Mouse (Mus musculus): ENCODE measurements around the gene Atp5j2. TPM values are rescaled to one million over a fixed set of nuclear protein-coding genes. Genes with fewer than 3 reads are reported as not detected.
A peak's percentile ranks its signal among the peaks of the same experiment; 100 is the strongest.

Atp5j2 gene
- polyA plus RNA-seq, 1 experiment from 2014 or later, result 793 TPM

DNA sequence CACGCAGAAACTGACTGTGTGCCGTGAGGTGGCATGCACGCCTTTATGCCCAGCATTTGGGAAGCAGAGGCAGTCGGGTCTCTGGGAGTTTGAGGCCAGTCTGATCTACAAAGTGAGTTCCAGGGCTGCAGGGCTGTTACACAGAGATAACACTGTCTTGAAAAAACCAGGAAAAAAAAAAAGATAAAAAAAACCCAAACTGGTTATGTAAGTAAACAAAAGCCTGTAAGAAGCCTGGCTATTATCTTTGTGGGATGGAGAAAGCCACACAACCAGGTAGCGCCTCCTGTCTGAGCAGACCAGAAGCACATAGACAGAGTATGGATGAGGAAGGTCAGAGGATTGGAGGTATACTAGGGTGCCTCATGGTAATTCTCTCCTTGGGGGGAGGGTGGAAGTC lies 39.2 kb downstream of the Atp5j2 start:
- H3K4me1 ChIP-seq, result no peaks in the 10 kb centered on the region
- H3K4me2 ChIP-seq, result no peak overlapping the region
- 96% methylated on average over 5 of the region's 5 CpGs for WGBS
- no peak for ATAC-seq (ENCODE audit: low FRiP score)
- no peak overlapping the region for H3K4me3 ChIP-seq (replicated peaks)
- H3K9me3 ChIP-seq (replicated peaks), result no peaks in the 10 kb centered on the region
- no peak overlapping the region for H3K27ac ChIP-seq (replicated peaks)
- H3K9ac ChIP-seq (replicated peaks), result no peak overlapping the region
- no peaks in the 10 kb centered on the region for H3K27me3 ChIP-seq (replicated peaks)
- H3K36me3 ChIP-seq, result peaks cover 88% of the 10 kb centered on the region

DNA sequence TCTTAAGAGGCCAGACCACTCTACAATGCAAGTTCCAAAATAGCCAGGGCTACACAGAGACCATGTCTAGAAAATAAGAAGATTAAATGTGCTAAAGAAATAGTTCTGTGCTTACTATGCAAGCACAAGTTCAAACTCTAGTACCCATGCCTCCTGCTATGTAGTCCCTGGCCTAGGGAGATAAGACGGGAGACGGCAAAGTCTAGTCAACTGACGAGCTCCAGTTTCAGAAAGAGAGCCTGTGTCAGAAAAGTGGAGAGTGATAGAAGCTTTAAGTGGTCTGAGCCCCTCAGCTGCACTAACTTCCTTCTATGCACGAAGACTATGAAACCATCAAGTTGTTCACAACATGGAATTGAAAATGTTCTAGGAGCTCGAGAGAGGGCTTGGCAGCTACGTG lies 42.6 kb downstream of the Atp5j2 start:
- H3K4me2 ChIP-seq, result no peak overlapping the region
- no peaks in the 10 kb centered on the region for H3K9me3 ChIP-seq (replicated peaks)
- no peak overlapping the region for H3K4me3 ChIP-seq (replicated peaks)
- H3K9ac ChIP-seq (replicated peaks), result no peak overlapping the region
- ATAC-seq (ENCODE audit: low FRiP score), result no peak
- H3K27me3 ChIP-seq (replicated peaks), result no peaks in the 10 kb centered on the region
- H3K27ac ChIP-seq (replicated peaks), result no peak overlapping the region
- no peaks in the 10 kb centered on the region for H3K4me1 ChIP-seq
- 93% methylated on average over 6 of the region's 6 CpGs for WGBS
- peaks cover 98% of the 10 kb centered on the region for H3K36me3 ChIP-seq

DNA sequence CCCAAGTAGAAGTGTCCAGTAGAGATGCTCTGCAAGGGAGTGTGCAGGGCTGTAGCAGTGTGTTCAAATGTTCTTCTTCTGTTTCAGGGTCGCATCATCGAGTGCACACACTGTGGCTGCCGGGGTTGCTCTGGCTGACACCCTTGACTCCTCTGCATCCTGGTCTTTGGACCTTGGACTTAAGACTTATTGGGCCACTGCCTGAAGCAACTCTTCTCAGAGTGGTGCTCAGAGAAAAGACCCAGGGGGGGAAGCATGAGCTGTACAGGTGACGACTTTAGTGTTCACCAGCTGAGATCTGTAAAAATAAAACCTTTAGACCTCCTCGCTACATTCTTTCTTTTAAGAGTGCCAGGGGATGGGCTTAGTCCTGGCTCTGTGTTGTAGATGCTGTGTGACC lies 44.1 kb downstream of the Atp5j2 start:
- no peak overlapping the region for H3K4me2 ChIP-seq
- no peak overlapping the region for H3K9ac ChIP-seq (replicated peaks)
- no peaks in the 10 kb centered on the region for H3K9me3 ChIP-seq (replicated peaks)
- H3K27ac ChIP-seq (replicated peaks), result no peak overlapping the region
- H3K4me1 ChIP-seq, result no peaks in the 10 kb centered on the region
- 88% methylated on average over 5 of the region's 5 CpGs for WGBS
- peaks cover 98% of the 10 kb centered on the region for H3K36me3 ChIP-seq
- no peak for ATAC-seq (ENCODE audit: low FRiP score)
- no peak overlapping the region for H3K4me3 ChIP-seq (replicated peaks)
- no peaks in the 10 kb centered on the region for H3K27me3 ChIP-seq (replicated peaks)

DNA sequence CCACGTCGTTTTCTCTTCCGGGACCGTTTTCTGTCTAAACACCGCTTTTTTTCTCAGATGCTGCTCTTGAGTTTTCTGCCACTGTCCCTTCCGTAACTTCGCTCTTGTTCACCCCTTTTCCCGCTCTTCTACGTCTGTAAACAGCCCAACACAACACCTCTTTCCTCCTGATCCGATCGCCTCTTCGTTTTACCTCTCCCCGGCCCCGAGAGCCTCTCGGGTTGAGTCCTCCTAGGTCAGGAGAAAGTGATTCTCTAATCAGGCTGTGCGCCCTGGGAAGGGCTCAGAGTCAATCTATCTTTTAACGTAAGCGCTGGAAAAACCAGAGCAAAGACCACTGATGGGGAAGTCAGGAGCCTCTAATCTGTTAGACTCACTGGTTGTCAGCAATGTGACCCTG lies 51.3 kb downstream of the Atp5j2 start:
- peaks cover 40% of the 10 kb centered on the region for H3K4me1 ChIP-seq
- H3K27ac ChIP-seq (replicated peaks), result peak overlapping the region; percentile 99
- H3K9ac ChIP-seq (replicated peaks), result peak overlapping the region; percentile 94
- under 1% methylated on average over 18 of the region's 18 CpGs for WGBS
- peak overlapping the region; percentile 81 for H3K4me2 ChIP-seq
- no peaks in the 10 kb centered on the region for H3K27me3 ChIP-seq (replicated peaks)
- peaks cover 52% of the 10 kb centered on the region for H3K36me3 ChIP-seq
- H3K9me3 ChIP-seq (replicated peaks), result no peaks in the 10 kb centered on the region
- H3K4me3 ChIP-seq (replicated peaks), result peak overlapping the region; percentile 99
- ATAC-seq (ENCODE audit: low FRiP score), result no peak

DNA sequence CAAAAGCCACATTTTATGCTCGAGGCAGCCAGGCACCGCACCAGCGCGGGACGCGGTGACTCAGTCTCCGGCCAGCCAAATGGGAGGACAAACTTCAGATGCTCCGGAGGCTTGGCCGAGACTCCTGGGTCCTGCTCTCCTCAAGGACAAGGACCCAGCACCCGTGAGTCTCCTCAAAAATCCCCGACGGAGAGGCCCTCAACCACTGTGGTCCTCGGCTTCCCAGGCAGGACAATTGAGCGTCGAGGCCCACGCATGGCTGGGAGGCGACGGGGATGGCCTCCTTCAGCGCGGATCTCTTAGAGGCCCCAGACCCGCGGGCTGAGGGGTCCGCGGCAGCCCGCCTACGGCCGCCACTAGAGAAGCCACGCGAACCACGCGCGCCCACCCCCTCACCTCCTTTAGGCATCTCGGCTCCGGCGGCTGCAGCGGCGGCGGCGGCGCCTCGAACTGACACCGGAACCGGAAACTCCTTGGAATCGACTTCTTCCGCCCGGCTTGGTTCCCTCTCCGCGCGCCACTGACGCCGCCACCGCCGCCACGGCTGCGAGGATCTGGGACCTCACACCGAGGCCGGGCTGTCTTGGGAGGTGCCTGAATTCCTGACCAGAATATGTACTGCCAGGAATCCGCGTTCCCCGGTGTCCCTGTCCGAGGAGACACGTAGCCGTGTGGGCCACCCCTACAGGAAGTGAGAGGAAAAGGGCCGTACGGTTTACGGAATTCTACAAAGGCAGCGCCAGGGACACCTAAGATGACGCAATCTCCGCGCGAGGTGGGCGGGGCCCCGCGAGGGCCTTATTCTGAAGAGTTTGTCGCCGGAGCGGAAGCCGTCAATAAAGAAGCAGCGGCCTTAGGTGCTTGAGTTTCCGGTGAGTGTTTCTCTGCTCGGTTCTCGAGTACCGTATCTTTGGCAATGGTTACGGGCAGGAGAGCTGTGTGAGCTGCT lies 52.0 kb downstream of the Atp5j2 start, which contains the start of the genes Pdap1 and Bud31:
Gene Pdap1 (minus strand): TSS at position 668 of the 949 bp plus-strand sequence.
Gene Bud31 (plus strand): TSS at position 792 of the 949 bp plus-strand sequence.
- Histone ChIP-seq H3K9ac (replicated peaks) (peak within 1 kb of the TSS; percentile 94), H3K4me2 (peak within 1 kb of the TSS; percentile 81), H3K27me3 (replicated peaks) (no peaks in the 10 kb centered on the region), H3K4me1 (peaks cover 40% of the 10 kb centered on the region), H3K4me3 (replicated peaks) (peak within 1 kb of the TSS; percentile 99), H3K27ac (replicated peaks) (peak within 1 kb of the TSS; percentile 99), H3K36me3 (peaks cover 51% of the 10 kb centered on the region), H3K9me3 (replicated peaks) (no peaks in the 10 kb centered on the region)
- peak; percentile 93 for ATAC-seq (ENCODE audit: low FRiP score)
- under 1% methylated on average over 71 of the region's 84 CpGs for WGBS

DNA sequence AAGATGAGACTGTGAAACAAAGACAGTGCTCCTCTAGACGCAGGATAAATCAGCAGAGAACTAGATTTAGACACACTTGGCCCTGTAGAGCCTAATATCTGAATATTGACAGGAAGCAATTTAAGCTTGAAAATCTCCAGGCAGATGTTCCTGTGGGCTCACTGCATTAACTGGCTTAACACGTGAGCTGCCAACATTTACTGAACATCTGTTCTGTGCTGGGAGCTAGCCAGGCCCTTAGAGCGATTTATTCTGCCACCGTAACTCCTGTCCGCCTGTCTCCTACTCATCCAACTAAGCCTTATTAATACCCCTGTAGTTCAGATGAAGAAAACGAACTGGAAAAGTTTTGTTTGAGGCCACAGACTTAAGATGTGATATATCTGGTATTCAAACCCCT lies 53.0 kb downstream of the Atp5j2 start:
- Histone ChIP-seq H3K27ac (replicated peaks) (peak overlapping the region; percentile 99; the same call in 1 of the 2 replicates), H3K4me3 (replicated peaks) (peak overlapping the region; percentile 99), H3K27me3 (replicated peaks) (no peaks in the 10 kb centered on the region), H3K9me3 (replicated peaks) (no peaks in the 10 kb centered on the region), H3K4me1 (peaks cover 40% of the 10 kb centered on the region), H3K4me2 (peak overlapping the region; percentile 81), H3K36me3 (peaks cover 52% of the 10 kb centered on the region), H3K9ac (replicated peaks) (peak overlapping the region; percentile 94)
- 18% methylated on average over 6 of the region's 6 CpGs for WGBS
- ATAC-seq (ENCODE audit: low FRiP score), result no peak

Other genes with a start within 250 kb of the Atp5j2 start
- 22.4 and 23.7 TPM in 2 replicates for gene Smurf1, start 226.2 kb downstream of the Atp5j2 start, polyA plus RNA-seq (2015; fragmentation: Nextera tagmentation; extraction: Ambion mirVana)
- gene Gm4871, start 159.3 kb downstream of the Atp5j2 start, polyA plus RNA-seq (2015; fragmentation: Nextera tagmentation; extraction: Ambion mirVana), result not detected in 2 replicates
- not detected in 2 replicates for gene 1700018F24Rik, start 149.1 kb downstream of the Atp5j2 start, polyA plus RNA-seq (2015; fragmentation: Nextera tagmentation; extraction: Ambion mirVana)
- 218 and 232 TPM in 2 replicates for gene Arpc1a, start 108.2 kb downstream of the Atp5j2 start, polyA plus RNA-seq (2015; fragmentation: Nextera tagmentation; extraction: Ambion mirVana)
- not detected in 2 replicates for gene Kpna7, start 108.0 kb downstream of the Atp5j2 start, polyA plus RNA-seq (2015; fragmentation: Nextera tagmentation; extraction: Ambion mirVana)
- 82.4 and 204 TPM in 2 replicates for gene Arpc1b, start 77.8 kb downstream of the Atp5j2 start, polyA plus RNA-seq (2015; fragmentation: Nextera tagmentation; extraction: Ambion mirVana)
- gene Pdap1, start 51.8 kb downstream of the Atp5j2 start, polyA plus RNA-seq (2015; fragmentation: Nextera tagmentation; extraction: Ambion mirVana), result 97.0 and 115 TPM in 2 replicates
- gene Bud31, start 51.7 kb downstream of the Atp5j2 start, polyA plus RNA-seq (2015; fragmentation: Nextera tagmentation; extraction: Ambion mirVana), result 183 and 184 TPM in 2 replicates
- gene Ptcd1, start 25.0 kb downstream of the Atp5j2 start, polyA plus RNA-seq (2015; fragmentation: Nextera tagmentation; extraction: Ambion mirVana), result 18.8 and 21.2 TPM in 2 replicates
- gene Cpsf4, start 24.8 kb downstream of the Atp5j2 start, polyA plus RNA-seq (2015; fragmentation: Nextera tagmentation; extraction: Ambion mirVana), result 49.7 and 50.3 TPM in 2 replicates
- 12.8 and 14.4 TPM in 2 replicates for gene Zkscan14, start 9.8 kb upstream of the Atp5j2 start, polyA plus RNA-seq (2015; fragmentation: Nextera tagmentation; extraction: Ambion mirVana)
- gene Zkscan5, start 12.5 kb upstream of the Atp5j2 start, polyA plus RNA-seq (2015; fragmentation: Nextera tagmentation; extraction: Ambion mirVana), result 12.5 and 12.9 TPM in 2 replicates
- 28.1 and 29.8 TPM in 2 replicates for gene Zfp655, start 39.7 kb upstream of the Atp5j2 start, polyA plus RNA-seq (2015; fragmentation: Nextera tagmentation; extraction: Ambion mirVana)
- 0.55 and 0.57 TPM in 2 replicates for gene Zscan25, start 88.4 kb upstream of the Atp5j2 start, polyA plus RNA-seq (2015; fragmentation: Nextera tagmentation; extraction: Ambion mirVana)
- gene Cyp3a57, start 153.2 kb upstream of the Atp5j2 start, polyA plus RNA-seq (2015; fragmentation: Nextera tagmentation; extraction: Ambion mirVana), result not detected in 2 replicates

All from neural tube, embryonic 15.5 days (tissue).